Mouse (Mus musculus): ENCODE results near the gene Enpp1. TPM values are rescaled to one million over a fixed set of nuclear protein-coding genes. Genes with fewer than 3 reads are reported as not detected.

Enpp1 gene
- polyA plus RNA-seq, 1 experiment from 2014 or later, result 2.5 TPM

DNA sequence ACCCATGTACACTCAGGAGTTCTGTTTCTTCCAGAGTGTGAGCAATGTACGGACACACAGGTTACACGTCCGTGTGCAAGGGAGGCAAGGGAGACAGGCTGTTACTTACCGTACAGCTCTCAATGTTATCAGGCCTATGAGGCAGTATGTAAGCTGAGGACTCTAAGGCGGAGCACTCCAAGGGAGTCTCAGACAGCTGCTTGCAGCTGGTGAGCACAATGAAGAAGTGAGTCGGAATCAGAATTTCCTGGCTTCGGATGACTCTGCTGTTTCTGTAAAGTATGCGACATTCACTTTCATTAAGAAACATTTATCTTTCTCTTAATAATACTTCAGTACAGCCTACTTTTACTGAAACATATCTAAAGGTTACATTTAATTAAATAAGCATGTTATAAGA, 66.8 kb downstream of the Enpp1 start:
- no peak overlapping the region for H3K27ac ChIP-seq (ENCODE audit: low read depth, low read length)
- H3K9ac ChIP-seq (ENCODE audit: low read depth, low read length), result no peak overlapping the region
- ATAC-seq (ENCODE audit: low FRiP score, low TSS enrichment), result no peak
- no peaks in the 10 kb centered on the region for H3K9me3 ChIP-seq (ENCODE audit: control insufficient read depth, low read length)
- H3K4me2 ChIP-seq (replicated peaks; ENCODE audit: low read depth, low read length), result no peak overlapping the region
- H3K4me3 ChIP-seq (ENCODE audit: low read length), result no peak overlapping the region
- 0 out of 2 replicates have a peak, but pooled peaks cover 4% of the 10 kb centered on the region for H3K4me1 ChIP-seq (ENCODE audit: control insufficient read depth, insufficient read depth, low read length)
- H3K36me3 ChIP-seq (ENCODE audit: control insufficient read depth, insufficient read depth, low read length), result no peaks in the 10 kb centered on the region
- H3K27me3 ChIP-seq (ENCODE audit: control insufficient read depth, insufficient read depth, low read length), result no peaks in the 10 kb centered on the region
- 86% methylated on average over 8 of the region's 8 CpGs for WGBS

DNA sequence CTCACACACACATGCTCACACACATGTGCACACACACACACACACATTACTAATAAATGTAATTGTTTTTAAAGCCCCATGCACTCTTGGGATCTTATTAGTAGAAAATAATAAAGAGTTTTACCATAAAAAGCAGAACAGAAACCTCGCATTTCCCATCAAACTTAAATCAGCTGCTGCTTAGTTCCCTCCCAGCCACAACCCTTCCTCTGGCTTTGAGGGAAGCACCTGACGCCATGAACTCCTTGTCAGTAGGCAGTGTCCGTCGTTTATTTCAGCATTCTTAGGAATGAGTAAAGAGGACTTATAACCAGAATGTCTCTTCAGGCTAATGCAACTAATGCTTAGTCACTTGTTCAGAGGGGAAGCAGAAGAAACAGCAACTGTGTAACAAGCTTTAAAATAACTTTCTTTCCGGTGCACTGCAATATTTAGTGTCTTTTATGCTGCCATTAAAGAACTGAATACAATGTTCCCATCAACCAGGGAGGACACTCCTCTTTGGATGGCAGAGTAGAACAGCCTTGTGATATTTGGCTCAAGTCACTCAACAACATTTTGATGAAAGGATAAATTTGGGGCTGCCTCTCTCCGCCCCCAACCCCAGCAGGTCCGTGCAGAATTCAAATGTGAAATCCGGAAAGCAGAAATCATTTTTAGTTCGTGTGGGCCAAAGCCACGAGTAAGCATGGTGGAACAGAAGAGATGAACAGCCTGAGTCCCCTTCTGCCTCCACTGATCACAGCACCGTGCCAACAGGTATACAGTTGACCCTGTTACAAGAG, 69.0 kb downstream of the Enpp1 start:
- Histone ChIP-seq H3K9me3 (ENCODE audit: control insufficient read depth, low read length) (no peaks in the 10 kb centered on the region), H3K4me3 (ENCODE audit: low read length) (no peak overlapping the region), H3K27ac (ENCODE audit: low read depth, low read length) (no peak overlapping the region), H3K4me2 (replicated peaks; ENCODE audit: low read depth, low read length) (no peak overlapping the region), H3K27me3 (ENCODE audit: control insufficient read depth, insufficient read depth, low read length) (no peaks in the 10 kb centered on the region), H3K4me1 (ENCODE audit: control insufficient read depth, insufficient read depth, low read length) (peaks cover 8% of the 10 kb centered on the region), H3K9ac (ENCODE audit: low read depth, low read length) (no peak overlapping the region), H3K36me3 (ENCODE audit: control insufficient read depth, insufficient read depth, low read length) (no peaks in the 10 kb centered on the region)
- no peak for ATAC-seq (ENCODE audit: low FRiP score, low TSS enrichment)
- WGBS, result 87% methylated on average over 11 of the region's 11 CpGs

DNA sequence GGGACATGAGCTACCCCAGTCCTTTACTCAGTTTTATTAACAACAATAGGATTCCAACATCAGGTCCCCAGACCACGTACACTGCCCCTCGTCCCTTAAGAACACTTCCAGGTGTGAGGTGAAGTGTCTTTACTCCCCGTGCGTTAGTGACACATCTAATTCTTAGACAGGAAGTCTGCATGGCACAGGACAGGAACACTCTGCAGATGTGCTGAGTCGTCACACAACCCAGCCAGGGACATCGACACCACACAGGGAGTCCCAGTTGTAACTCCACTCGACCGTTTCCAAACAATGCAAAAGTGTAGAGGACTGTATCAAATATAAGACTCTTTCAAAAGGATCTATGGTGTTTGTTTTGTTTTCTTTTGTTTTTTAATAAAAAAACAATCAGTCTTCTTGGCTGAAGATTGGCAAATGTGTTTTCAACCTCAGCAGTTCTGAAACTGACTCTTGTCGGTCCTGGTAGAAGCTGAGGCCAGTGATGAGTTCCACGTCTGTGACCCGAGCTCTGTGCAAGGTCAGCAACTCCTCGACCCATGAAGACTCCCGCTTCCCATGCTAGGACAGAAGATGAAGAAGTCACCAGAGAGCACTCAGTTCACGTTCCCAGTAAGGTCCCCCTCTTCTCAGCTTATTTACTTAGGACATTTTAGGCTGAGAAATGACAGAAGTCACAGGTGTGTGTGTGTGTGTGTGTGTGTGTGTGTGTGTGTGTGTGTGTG, 70.4 kb downstream of the Enpp1 start:
- H3K4me2 ChIP-seq (replicated peaks; ENCODE audit: low read depth, low read length), result no peak overlapping the region
- H3K9me3 ChIP-seq (ENCODE audit: control insufficient read depth, low read length), result no peaks in the 10 kb centered on the region
- H3K9ac ChIP-seq (ENCODE audit: low read depth, low read length), result no peak overlapping the region
- H3K27ac ChIP-seq (ENCODE audit: low read depth, low read length), result no peak overlapping the region
- no peak overlapping the region for H3K4me3 ChIP-seq (ENCODE audit: low read length)
- H3K4me1 ChIP-seq (ENCODE audit: control insufficient read depth, insufficient read depth, low read length), result peaks cover 8% of the 10 kb centered on the region
- WGBS, result 25% methylated on average over 14 of the region's 14 CpGs
- ATAC-seq (ENCODE audit: low FRiP score, low TSS enrichment), result 0 out of 2 replicates have a peak, but pooled peaks have one; percentile 32
- H3K36me3 ChIP-seq (ENCODE audit: control insufficient read depth, insufficient read depth, low read length), result no peaks in the 10 kb centered on the region
- H3K27me3 ChIP-seq (ENCODE audit: control insufficient read depth, insufficient read depth, low read length), result no peaks in the 10 kb centered on the region

DNA sequence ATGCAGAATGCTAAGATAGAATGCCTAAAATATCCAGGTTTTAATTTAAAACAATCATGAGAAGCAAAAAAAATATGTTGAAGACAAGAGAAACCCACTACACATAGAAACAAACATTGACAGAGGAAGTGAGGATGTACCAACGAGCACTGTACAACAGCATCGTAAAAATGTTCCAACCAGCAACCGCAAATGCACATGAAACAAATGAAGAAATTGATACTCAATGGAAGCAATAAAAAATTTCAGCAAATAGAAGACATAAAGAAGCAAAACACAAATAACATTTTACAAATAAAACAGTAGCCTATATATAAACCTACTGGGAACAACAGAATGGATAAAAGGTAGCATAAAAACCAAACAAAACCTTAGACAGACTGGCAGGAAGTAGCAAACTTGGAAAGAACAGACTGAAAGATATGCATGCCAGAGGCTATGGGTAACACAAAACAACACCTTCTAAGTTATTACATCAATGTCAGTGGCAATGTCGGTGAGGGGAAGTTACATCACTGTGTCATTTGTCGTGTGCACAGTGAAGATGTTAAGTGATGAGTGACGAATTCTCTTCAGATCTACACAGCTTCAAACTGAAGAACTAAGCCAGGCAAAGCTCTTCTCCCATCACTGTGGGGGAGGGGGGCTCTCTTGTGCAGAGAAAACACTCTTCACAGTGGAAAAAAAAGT, 71.6 kb downstream of the Enpp1 start:
- Histone ChIP-seq H3K36me3 (ENCODE audit: control insufficient read depth, insufficient read depth, low read length) (no peaks in the 10 kb centered on the region), H3K4me1 (ENCODE audit: control insufficient read depth, insufficient read depth, low read length) (peaks cover 8% of the 10 kb centered on the region), H3K9ac (ENCODE audit: low read depth, low read length) (no peak overlapping the region), H3K4me2 (replicated peaks; ENCODE audit: low read depth, low read length) (no peak overlapping the region), H3K27ac (ENCODE audit: low read depth, low read length) (no peak overlapping the region), H3K4me3 (ENCODE audit: low read length) (no peak overlapping the region), H3K9me3 (ENCODE audit: control insufficient read depth, low read length) (no peaks in the 10 kb centered on the region), H3K27me3 (ENCODE audit: control insufficient read depth, insufficient read depth, low read length) (no peaks in the 10 kb centered on the region)
- no peak for ATAC-seq (ENCODE audit: low FRiP score, low TSS enrichment)
- WGBS, result 71% methylated on average over 6 of the region's 6 CpGs

DNA sequence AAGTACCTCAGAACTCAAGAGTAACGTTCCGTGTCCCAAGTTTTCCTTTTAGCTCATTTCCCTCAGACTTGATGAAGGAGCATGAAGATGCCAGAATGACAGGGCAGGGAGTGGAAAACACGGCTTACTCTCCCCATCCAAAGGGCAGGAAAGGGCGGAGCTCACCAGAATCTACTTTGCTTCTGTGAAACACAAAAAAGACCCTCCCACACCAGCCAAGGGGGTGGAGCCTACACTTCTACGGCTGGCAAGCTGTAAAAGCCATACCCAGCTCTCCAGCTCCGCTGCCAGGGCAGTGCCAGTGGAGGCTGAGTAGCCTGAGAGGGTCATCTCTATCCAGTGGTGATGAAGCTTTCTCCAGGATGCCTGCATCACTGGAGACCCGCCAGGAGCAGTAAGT, 72.4 kb downstream of the Enpp1 start:
- H3K27ac ChIP-seq (ENCODE audit: low read depth, low read length), result no peak overlapping the region
- 0 out of 2 replicates have a peak overlapping the region, but pooled peaks have one; percentile 6 for H3K4me2 ChIP-seq (replicated peaks; ENCODE audit: low read depth, low read length)
- no peaks in the 10 kb centered on the region for H3K27me3 ChIP-seq (ENCODE audit: control insufficient read depth, insufficient read depth, low read length)
- WGBS, result 54% methylated on average over 7 of the region's 7 CpGs
- H3K4me3 ChIP-seq (ENCODE audit: low read length), result no peak overlapping the region
- no peak overlapping the region for H3K9ac ChIP-seq (ENCODE audit: low read depth, low read length)
- H3K36me3 ChIP-seq (ENCODE audit: control insufficient read depth, insufficient read depth, low read length), result no peaks in the 10 kb centered on the region
- peaks cover 8% of the 10 kb centered on the region for H3K4me1 ChIP-seq (ENCODE audit: control insufficient read depth, insufficient read depth, low read length)
- no peaks in the 10 kb centered on the region for H3K9me3 ChIP-seq (ENCODE audit: control insufficient read depth, low read length)
- no peak; the same call in 1 of the 2 replicates for ATAC-seq (ENCODE audit: low FRiP score, low TSS enrichment)

DNA sequence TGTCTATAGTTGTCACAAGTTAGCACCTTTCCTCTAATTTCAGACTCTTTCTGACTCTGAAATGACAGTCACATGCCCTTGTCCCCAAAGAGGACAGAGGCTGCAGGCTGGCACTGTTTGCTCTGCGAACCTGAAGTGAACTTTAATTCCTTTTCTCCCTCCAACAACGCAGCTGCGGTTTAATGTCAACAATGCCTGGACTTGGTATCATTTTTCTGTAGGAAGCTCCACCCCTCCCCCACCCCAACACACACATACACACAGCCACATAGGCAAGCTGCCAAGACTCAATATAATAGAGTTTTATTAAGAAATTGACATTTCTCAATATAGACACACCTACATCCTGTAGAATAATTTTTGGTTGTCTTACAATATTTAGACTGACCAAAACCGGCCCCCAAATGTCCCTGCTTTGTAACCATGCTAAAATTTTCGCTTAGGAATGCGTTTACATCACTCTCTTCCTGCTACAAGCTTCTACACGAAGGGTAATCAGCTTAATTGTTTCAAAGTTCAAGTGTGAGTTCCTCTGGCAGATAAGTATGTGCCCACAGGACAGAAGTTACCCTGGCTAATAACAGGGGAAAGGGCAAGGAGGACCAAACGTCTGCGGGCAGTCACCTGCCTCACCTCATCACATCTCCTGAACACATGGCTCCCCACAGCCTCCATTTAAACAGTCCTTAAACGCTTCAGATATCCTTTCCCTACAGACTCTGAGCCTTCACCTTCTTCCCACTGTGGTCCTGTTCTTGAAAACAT, 73.5 kb downstream of the Enpp1 start:
- ATAC-seq (ENCODE audit: low FRiP score, low TSS enrichment), result no peak
- WGBS, result 41% methylated on average over 10 of the region's 10 CpGs
- H3K9me3 ChIP-seq (ENCODE audit: control insufficient read depth, low read length), result no peaks in the 10 kb centered on the region
- H3K9ac ChIP-seq (ENCODE audit: low read depth, low read length), result no peak overlapping the region
- H3K27me3 ChIP-seq (ENCODE audit: control insufficient read depth, insufficient read depth, low read length), result no peaks in the 10 kb centered on the region
- H3K4me1 ChIP-seq (ENCODE audit: control insufficient read depth, insufficient read depth, low read length), result peaks cover 8% of the 10 kb centered on the region
- no peak overlapping the region for H3K4me2 ChIP-seq (replicated peaks; ENCODE audit: low read depth, low read length)
- H3K27ac ChIP-seq (ENCODE audit: low read depth, low read length), result no peak overlapping the region
- no peaks in the 10 kb centered on the region for H3K36me3 ChIP-seq (ENCODE audit: control insufficient read depth, insufficient read depth, low read length)
- H3K4me3 ChIP-seq (ENCODE audit: low read length), result no peak overlapping the region

DNA sequence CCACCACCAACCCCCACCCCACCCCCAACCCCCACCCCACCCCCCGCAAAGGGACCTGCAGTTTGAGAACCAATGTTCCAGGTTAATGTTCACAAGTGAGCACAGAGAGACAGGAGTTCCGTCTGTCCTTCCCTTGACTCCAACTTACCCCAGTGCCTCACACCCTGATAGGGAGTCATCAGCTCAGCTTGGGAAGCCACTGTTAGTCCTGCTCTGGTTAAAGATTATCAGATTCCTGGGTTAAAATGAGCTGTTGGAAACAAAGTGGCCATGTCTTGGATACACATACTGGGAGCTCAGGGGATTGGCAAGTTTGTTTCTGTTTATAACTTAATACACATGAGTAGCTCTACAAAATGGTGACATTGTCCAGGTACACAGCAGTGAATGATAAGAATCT, 75.0 kb downstream of the Enpp1 start:
- Histone ChIP-seq H3K4me2 (replicated peaks; ENCODE audit: low read depth, low read length) (no peak overlapping the region), H3K27ac (ENCODE audit: low read depth, low read length) (peak overlapping the region; percentile 56; the same call in 1 of the 2 replicates), H3K9ac (ENCODE audit: low read depth, low read length) (no peak overlapping the region), H3K4me1 (ENCODE audit: control insufficient read depth, insufficient read depth, low read length) (peaks cover 8% of the 10 kb centered on the region), H3K27me3 (ENCODE audit: control insufficient read depth, insufficient read depth, low read length) (no peaks in the 10 kb centered on the region), H3K36me3 (ENCODE audit: control insufficient read depth, insufficient read depth, low read length) (no peaks in the 10 kb centered on the region), H3K4me3 (ENCODE audit: low read length) (no peak overlapping the region), H3K9me3 (ENCODE audit: control insufficient read depth, low read length) (no peaks in the 10 kb centered on the region)
- peak; percentile 47 for ATAC-seq (ENCODE audit: low FRiP score, low TSS enrichment)
- 81% methylated on average over 2 of the region's 2 CpGs for WGBS

DNA sequence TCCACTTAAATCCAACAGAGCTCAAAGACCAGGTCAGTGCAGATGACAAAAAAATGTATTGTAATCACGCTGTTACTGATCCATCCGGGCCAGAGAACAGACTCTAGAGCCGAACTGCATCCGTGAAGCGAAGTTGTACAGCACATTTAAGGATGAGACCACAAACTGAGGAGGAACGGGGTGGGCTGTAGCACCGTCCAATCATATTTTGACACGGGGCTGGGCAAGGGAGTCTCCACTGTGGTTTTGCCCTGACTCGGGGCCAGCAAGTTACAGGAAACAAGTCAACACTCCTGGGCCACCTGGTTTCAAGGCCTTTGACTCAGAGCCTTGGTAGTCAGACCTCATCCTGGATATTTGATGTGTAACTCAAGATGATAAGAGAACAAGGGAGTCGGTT, 76.1 kb downstream of the Enpp1 start:
- 92% methylated on average over 10 of the region's 10 CpGs for WGBS
- Histone ChIP-seq H3K36me3 (ENCODE audit: control insufficient read depth, insufficient read depth, low read length) (no peaks in the 10 kb centered on the region), H3K4me1 (ENCODE audit: control insufficient read depth, insufficient read depth, low read length) (peaks cover 6% of the 10 kb centered on the region), H3K27me3 (ENCODE audit: control insufficient read depth, insufficient read depth, low read length) (no peaks in the 10 kb centered on the region), H3K9me3 (ENCODE audit: control insufficient read depth, low read length) (no peaks in the 10 kb centered on the region), H3K4me2 (replicated peaks; ENCODE audit: low read depth, low read length) (no peak overlapping the region), H3K4me3 (ENCODE audit: low read length) (no peak overlapping the region), H3K27ac (ENCODE audit: low read depth, low read length) (no peak overlapping the region), H3K9ac (ENCODE audit: low read depth, low read length) (no peak overlapping the region)
- no peak for ATAC-seq (ENCODE audit: low FRiP score, low TSS enrichment)
